Mouse (Mus musculus) spleen, adult 2 months (tissue): ENCODE data around the gene Bid.

ENCODE experiments used
- CTCF ChIP-seq: fragments of 200-500 bp; IDR thresholded peaks from 2 replicates; pipeline ENCODE4 v1.5.1; 2011; ENCODE audit warnings: mild to moderate bottlenecking, inconsistent platforms; ENCODE audit not compliant: insufficient read depth, insufficient read length, insufficient replicate concordance; ENCODE audit errors: extremely low read depth
- POLR2A ChIP-seq: fragments of 200-500 bp; IDR thresholded peaks from 2 replicates; pipeline ENCODE4 v1.6.1; 2011; ENCODE audit warnings: low read depth, low read length, inconsistent platforms

- TF ChIP-seq POLR2A, result no peak
- TF ChIP-seq CTCF, result no peak
These were observed 39.9 kb upstream of the Bid start for GRCm38 (mm10) chr6:120956259-120957161.
